Mouse (Mus musculus): Measurements from ENCODE around the gene Igdcc4. TPM values are rescaled to one million over a fixed set of nuclear protein-coding genes. Genes with fewer than 3 reads are reported as not detected.
"Not testable (repeated sequence)": the region's sequence is repeated elsewhere in the genome, so short reads cannot be mapped to it uniquely, and the experiment has no call there.

Igdcc4 gene
- total RNA-seq (2014; rRNA removed), result 28.2 and 30.7 TPM in 2 replicates
- polyA plus RNA-seq (2015; fragmentation: Nextera tagmentation; extraction: Ambion mirVana), result 6.4 and 9.6 TPM in 2 replicates

- WGBS, result under 1% methylated on average over 62 of the region's 76 CpGs
- H3K27ac ChIP-seq (ENCODE audit: low read depth, low read length), result peak within 1 kb of the TSS; percentile 85
- no peaks in the 10 kb centered on the region for H3K36me3 ChIP-seq (ENCODE audit: insufficient read depth)
- H3K9me3 ChIP-seq (ENCODE audit: low read length), result no peaks in the 10 kb centered on the region; the same call in 1 of the 2 replicates
- H3K27me3 ChIP-seq (ENCODE audit: insufficient read depth, low read length), result no peaks in the 10 kb centered on the region
- peak; percentile 18 for ATAC-seq
- no peak; the same call in 1 of the 2 replicates for TF ChIP-seq CTCF (IDR thresholded peaks at IDR 0.05; ENCODE audit: low read depth)
- DNase-seq, result peak; percentile 65
- H3K4me2 ChIP-seq (ENCODE audit: low read depth), result peak within 1 kb of the TSS; percentile 92
- peaks cover 11% of the 10 kb centered on the region; the same call in 1 of the 2 replicates for H3K4me1 ChIP-seq (ENCODE audit: insufficient read depth)
- H3K4me3 ChIP-seq (ENCODE audit: low read depth, low read length), result peak within 1 kb of the TSS; percentile 78
- H3K9ac ChIP-seq, result peak within 1 kb of the TSS; percentile 86
These were observed at the start of gene Igdcc4 for GRCm38 (mm10) chr9:65100991-65101685. Gene Igdcc4, plus strand, starts transcription at chr9:65101486.

GRCm38 (mm10) chr9:65064251-65064650 lies 37.0 kb upstream of the Igdcc4 start:
- no peak overlapping the region for H3K27ac ChIP-seq (ENCODE audit: low read depth, low read length)
- WGBS, result 94% methylated on average over 7 of the region's 7 CpGs
- no peak overlapping the region for H3K4me2 ChIP-seq (ENCODE audit: low read depth)
- no peak for DNase-seq
- no peak for ATAC-seq
- no peak for TF ChIP-seq CTCF (IDR thresholded peaks at IDR 0.05; ENCODE audit: low read depth)
- no peaks in the 10 kb centered on the region for H3K9me3 ChIP-seq (ENCODE audit: low read length)
- H3K4me3 ChIP-seq (ENCODE audit: low read depth, low read length), result no peak overlapping the region
- peaks cover 67% of the 10 kb centered on the region for H3K36me3 ChIP-seq (ENCODE audit: insufficient read depth)
- no peaks in the 10 kb centered on the region for H3K4me1 ChIP-seq (ENCODE audit: insufficient read depth)
- no peaks in the 10 kb centered on the region for H3K27me3 ChIP-seq (ENCODE audit: insufficient read depth, low read length)
- no peak overlapping the region for H3K9ac ChIP-seq

- H3K27me3 ChIP-seq (ENCODE audit: insufficient read depth, low read length), result no peaks in the 10 kb centered on the region
- H3K9ac ChIP-seq, result no peak overlapping the region
- peaks cover 73% of the 10 kb centered on the region for H3K36me3 ChIP-seq (ENCODE audit: insufficient read depth)
- no peak for DNase-seq
- no peak overlapping the region for H3K4me2 ChIP-seq (ENCODE audit: low read depth)
- H3K9me3 ChIP-seq (ENCODE audit: low read length), result no peaks in the 10 kb centered on the region
- no peak overlapping the region for H3K27ac ChIP-seq (ENCODE audit: low read depth, low read length)
- ATAC-seq, result no peak
- no peaks in the 10 kb centered on the region for H3K4me1 ChIP-seq (ENCODE audit: insufficient read depth)
- no peak for TF ChIP-seq CTCF (IDR thresholded peaks at IDR 0.05; ENCODE audit: low read depth)
- no peak overlapping the region for H3K4me3 ChIP-seq (ENCODE audit: low read depth, low read length)
- WGBS, result 95% methylated on average over 3 of the region's 3 CpGs
These were observed 30.7 kb upstream of the Igdcc4 start for GRCm38 (mm10) chr9:65070587-65070986.

- Histone ChIP-seq H3K4me2 (ENCODE audit: low read depth) (no peak overlapping the region), H3K9me3 (ENCODE audit: low read length) (no peaks in the 10 kb centered on the region), H3K27me3 (ENCODE audit: insufficient read depth, low read length) (no peaks in the 10 kb centered on the region), H3K9ac (no peak overlapping the region), H3K36me3 (ENCODE audit: insufficient read depth) (peaks cover 73% of the 10 kb centered on the region), H3K27ac (ENCODE audit: low read depth, low read length) (no peak overlapping the region), H3K4me1 (ENCODE audit: insufficient read depth) (no peaks in the 10 kb centered on the region), H3K4me3 (ENCODE audit: low read depth, low read length) (no peak overlapping the region)
- 71% methylated on average over 9 of the region's 9 CpGs for WGBS
- ATAC-seq, result no peak
- TF ChIP-seq CTCF (IDR thresholded peaks at IDR 0.05; ENCODE audit: low read depth), result no peak
- DNase-seq, result no peak
These were observed 27.7 kb upstream of the Igdcc4 start for GRCm38 (mm10) chr9:65073555-65073954.

GRCm38 (mm10) chr9:65074251-65074650 lies 27.0 kb upstream of the Igdcc4 start:
- WGBS, result 84% methylated on average over 15 of the region's 15 CpGs
- Histone ChIP-seq H3K9me3 (ENCODE audit: low read length) (no peaks in the 10 kb centered on the region), H3K4me1 (ENCODE audit: insufficient read depth) (no peaks in the 10 kb centered on the region), H3K36me3 (ENCODE audit: insufficient read depth) (peaks cover 74% of the 10 kb centered on the region), H3K27me3 (ENCODE audit: insufficient read depth, low read length) (no peaks in the 10 kb centered on the region), H3K9ac (no peak overlapping the region), H3K4me3 (ENCODE audit: low read depth, low read length) (no peak overlapping the region), H3K27ac (ENCODE audit: low read depth, low read length) (no peak overlapping the region), H3K4me2 (ENCODE audit: low read depth) (no peak overlapping the region)
- ATAC-seq (no peak), DNase-seq (no peak)
- TF ChIP-seq CTCF (IDR thresholded peaks at IDR 0.05; ENCODE audit: low read depth), result no peak

- 83% methylated on average over 6 of the region's 6 CpGs for WGBS
- ATAC-seq (no peak), DNase-seq (no peak)
- no peaks in the 10 kb centered on the region for H3K9me3 ChIP-seq (ENCODE audit: low read length)
- peaks cover 78% of the 10 kb centered on the region for H3K36me3 ChIP-seq (ENCODE audit: insufficient read depth)
- H3K27me3 ChIP-seq (ENCODE audit: insufficient read depth, low read length), result no peaks in the 10 kb centered on the region
- H3K9ac ChIP-seq, result no peak overlapping the region
- no peak for TF ChIP-seq CTCF (IDR thresholded peaks at IDR 0.05; ENCODE audit: low read depth)
- no peaks in the 10 kb centered on the region for H3K4me1 ChIP-seq (ENCODE audit: insufficient read depth)
- H3K27ac ChIP-seq (ENCODE audit: low read depth, low read length), result no peak overlapping the region
- no peak overlapping the region for H3K4me3 ChIP-seq (ENCODE audit: low read depth, low read length)
- no peak overlapping the region for H3K4me2 ChIP-seq (ENCODE audit: low read depth)
These were observed 26.3 kb upstream of the Igdcc4 start for GRCm38 (mm10) chr9:65074855-65075493.

- no peak overlapping the region for H3K9ac ChIP-seq
- WGBS, result 94% methylated on average over 5 of the region's 5 CpGs
These were observed 23.8 kb upstream of the Igdcc4 start for GRCm38 (mm10) chr9:65077536-65077935.

GRCm38 (mm10) chr9:65080141-65080540 lies 21.1 kb upstream of the Igdcc4 start:
- not testable (repeated sequence) for H3K4me3 ChIP-seq (ENCODE audit: low read depth, low read length)

More at GRCm38 (mm10) chr9:65077536-65077935, 23.8 kb upstream of the Igdcc4 start:
- ATAC-seq (no peak), DNase-seq (no peak)
- H3K36me3 ChIP-seq (ENCODE audit: insufficient read depth), result peaks cover 70% of the 10 kb centered on the region
- H3K27ac ChIP-seq (ENCODE audit: low read depth, low read length), result no peak overlapping the region
- H3K4me1 ChIP-seq (ENCODE audit: insufficient read depth), result no peaks in the 10 kb centered on the region
- no peaks in the 10 kb centered on the region for H3K27me3 ChIP-seq (ENCODE audit: insufficient read depth, low read length)
- H3K9me3 ChIP-seq (ENCODE audit: low read length), result no peaks in the 10 kb centered on the region
- no peak overlapping the region for H3K4me2 ChIP-seq (ENCODE audit: low read depth)
- H3K4me3 ChIP-seq (ENCODE audit: low read depth, low read length), result no peak overlapping the region
- TF ChIP-seq CTCF (IDR thresholded peaks at IDR 0.05; ENCODE audit: low read depth), result no peak

More at GRCm38 (mm10) chr9:65080141-65080540, 21.1 kb upstream of the Igdcc4 start:
- H3K27me3 ChIP-seq (ENCODE audit: insufficient read depth, low read length); H3K9me3 ChIP-seq (ENCODE audit: low read length); DNase-seq; ATAC-seq; H3K27ac ChIP-seq (ENCODE audit: low read depth, low read length); H3K4me2 ChIP-seq (ENCODE audit: low read depth); H3K9ac ChIP-seq; H3K4me1 ChIP-seq (ENCODE audit: insufficient read depth): not testable (repeated sequence)
- peaks cover 67% of the 10 kb centered on the region for H3K36me3 ChIP-seq (ENCODE audit: insufficient read depth)
- WGBS, result 97% methylated on average over 2 of the region's 2 CpGs

Measured in forebrain, postnatal 0 days (tissue).